Mouse (Mus musculus): Measurements from ENCODE around the gene Fam160a1. TPM values are rescaled to one million over a fixed set of nuclear protein-coding genes. Genes with fewer than 3 reads are reported as not detected.

Gene Fam160a1
- not detected in 2 replicates for polyA plus RNA-seq (2012)

GRCm38 (mm10) chr3:85817191-85817590 lies at the start of gene Fam160a1:
Fam160a1 (minus strand) TSS chr3:85817291.
- TF ChIP-seq GATA1 (IDR thresholded peaks at IDR 0.05; ENCODE audit: low read length) = no peak

DNA sequence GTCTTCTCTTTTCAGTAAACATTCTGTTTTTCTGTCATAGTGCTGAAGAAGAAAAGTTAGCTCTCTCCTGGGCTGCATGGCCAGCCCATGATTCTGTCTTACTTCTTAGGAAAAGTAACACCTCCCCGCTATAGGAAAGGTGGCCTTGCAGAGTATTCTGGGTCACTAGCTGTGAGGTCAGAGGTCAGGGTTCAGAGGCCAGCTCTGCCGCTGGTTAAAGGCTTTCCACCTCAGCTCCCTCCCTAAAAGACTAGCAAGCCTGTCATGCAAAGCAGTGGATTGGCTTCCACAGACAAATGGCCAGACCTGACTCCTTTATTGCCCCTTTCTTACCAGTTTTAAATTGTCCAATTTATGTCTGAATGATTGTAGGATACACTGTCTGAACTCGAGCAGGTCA lies 46.9 kb upstream of the Fam160a1 start:
- TF ChIP-seq GATA1 (IDR thresholded peaks at IDR 0.05; ENCODE audit: low read length) = no peak

DNA sequence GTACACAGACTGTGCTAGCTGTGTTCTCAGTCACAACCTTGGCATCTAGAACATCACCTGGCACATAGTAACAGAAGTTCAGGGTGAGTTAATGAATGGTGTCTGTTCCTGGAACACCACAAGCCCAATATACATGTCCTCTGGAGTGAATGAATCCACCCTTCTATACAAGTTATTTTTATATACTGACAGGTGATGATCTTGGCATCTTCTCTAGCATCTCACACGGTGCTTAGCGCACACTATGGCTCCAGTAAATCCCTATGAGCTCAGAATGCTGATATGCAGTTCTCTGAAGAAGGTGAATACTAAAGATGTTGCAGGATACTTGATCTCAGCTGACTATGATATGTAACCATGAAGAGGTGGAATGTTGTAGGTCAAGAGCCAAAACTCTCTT lies 45.8 kb upstream of the Fam160a1 start:
- no peak for TF ChIP-seq GATA1 (IDR thresholded peaks at IDR 0.05; ENCODE audit: low read length)

GRCm38 (mm10) chr3:85860996-85861395 lies 43.9 kb upstream of the Fam160a1 start:
- TF ChIP-seq GATA1 (IDR thresholded peaks at IDR 0.05; ENCODE audit: low read length) = no peak

- no peak for TF ChIP-seq GATA1 (IDR thresholded peaks at IDR 0.05; ENCODE audit: low read length)
Observed at GRCm38 (mm10) chr3:85859311-85859710, 42.2 kb upstream of the Fam160a1 start.

DNA sequence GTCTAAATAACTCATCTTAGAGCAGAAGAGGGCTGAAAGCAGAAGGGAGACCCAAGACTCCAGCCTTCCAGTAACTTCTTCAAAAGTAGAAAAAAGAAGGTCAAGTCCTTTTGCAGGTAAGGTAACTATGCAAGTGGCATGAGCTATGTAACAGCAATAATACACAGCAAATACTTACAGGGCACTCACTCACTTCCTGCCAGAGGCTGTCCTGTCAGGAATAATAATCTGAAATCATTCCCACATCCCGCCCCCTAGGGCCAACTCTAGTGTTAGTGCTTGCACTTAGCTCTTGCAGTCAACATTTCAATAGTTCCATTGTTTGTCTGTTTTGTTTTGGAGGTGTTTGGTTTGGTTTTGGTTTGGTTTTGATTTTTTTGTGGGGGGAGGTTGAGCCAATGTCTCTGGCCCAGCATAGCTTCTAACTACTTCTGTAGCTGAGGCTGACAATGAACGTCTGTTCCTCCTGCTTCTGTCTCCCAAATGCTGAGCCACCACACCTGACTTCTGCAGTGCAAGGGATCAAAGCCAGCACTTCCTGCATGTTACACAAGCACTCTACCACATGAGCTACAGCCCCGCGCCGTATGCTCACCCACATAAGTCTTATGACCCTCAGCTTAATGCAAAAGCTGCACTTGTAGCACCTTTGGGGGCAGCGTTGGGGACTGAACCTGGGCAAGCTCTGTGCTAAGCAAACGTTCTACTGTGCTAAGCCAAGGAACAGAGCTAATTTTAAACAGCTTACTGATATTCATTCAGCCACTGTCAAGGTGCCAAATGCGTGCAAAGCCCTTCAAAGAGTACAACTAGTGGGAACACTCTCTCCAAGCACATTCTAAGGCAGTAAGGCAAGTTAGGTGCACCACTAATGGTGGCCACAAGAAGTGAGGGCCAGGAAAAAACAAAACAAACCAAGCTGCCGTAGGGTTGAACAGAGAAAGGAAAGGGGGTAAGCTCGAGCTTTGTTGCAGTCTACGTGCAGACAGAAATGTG lies 41.3 kb upstream of the Fam160a1 start:
- TF ChIP-seq GATA1 (IDR thresholded peaks at IDR 0.05; ENCODE audit: low read length) = no peak

DNA sequence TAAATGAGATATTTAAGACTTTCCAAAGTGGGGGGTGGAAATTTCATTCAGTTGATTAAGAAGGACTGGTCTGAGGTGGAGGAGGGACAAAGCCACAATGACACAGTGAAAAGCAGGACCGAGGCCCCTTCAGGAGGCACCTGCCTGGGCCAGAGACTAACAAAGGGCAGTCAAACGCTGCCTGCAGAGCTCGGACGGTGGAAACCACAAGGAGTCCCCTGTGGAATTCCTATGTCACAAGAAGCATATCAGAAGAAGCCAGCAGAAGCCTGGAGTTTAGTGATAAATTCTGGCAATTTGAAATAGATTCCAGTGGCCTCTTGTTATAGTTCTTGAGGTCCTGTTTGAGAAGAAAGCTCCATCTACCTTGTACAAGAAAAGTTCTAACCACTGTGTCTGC lies 40.0 kb upstream of the Fam160a1 start:
- TF ChIP-seq GATA1 (IDR thresholded peaks at IDR 0.05; ENCODE audit: low read length) = no peak

DNA sequence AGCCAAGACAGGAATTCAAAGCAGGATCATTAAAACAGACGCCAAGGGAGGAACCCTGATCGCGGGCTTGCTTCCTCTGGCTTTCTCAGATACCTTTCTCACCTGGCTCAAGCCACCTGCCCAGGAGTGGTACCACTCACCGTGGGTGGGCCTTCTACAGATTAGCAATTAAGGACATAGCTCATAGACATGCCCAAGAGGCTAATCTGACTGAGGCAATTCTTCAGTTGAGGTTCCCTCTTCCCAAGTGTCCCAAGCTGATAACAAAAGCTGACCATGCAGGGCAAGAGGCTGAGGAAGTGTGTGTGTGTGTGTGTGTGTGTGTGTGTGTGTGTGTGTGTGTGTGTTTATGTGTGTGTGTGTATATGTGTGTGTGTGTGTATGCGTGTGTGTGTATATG lies 38.9 kb upstream of the Fam160a1 start:
- no peak for TF ChIP-seq GATA1 (IDR thresholded peaks at IDR 0.05; ENCODE audit: low read length)

DNA sequence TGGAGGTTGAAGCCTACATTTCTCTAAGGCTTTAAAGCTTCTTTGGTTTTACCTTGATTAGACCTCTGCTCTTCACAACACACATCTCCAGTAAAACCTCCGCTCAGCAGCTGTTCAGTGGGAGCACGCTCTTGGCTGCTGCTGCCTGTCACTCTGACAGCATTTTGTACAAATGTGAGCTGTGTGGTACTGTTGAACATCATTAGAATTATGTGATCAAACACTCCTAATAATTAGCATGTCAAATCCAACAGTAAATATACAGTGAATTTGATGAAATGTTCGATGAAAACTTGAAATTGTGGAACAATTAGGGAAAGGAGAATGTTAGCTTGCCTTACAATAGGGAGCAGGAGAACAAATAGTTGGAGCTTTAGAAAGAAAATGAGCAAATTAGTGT lies 38.0 kb upstream of the Fam160a1 start:
- TF ChIP-seq GATA1 (IDR thresholded peaks at IDR 0.05; ENCODE audit: low read length) = no peak

GRCm38 (mm10) chr3:85854143-85854542 lies 37.1 kb upstream of the Fam160a1 start:
- no peak for TF ChIP-seq GATA1 (IDR thresholded peaks at IDR 0.05; ENCODE audit: low read length)

DNA sequence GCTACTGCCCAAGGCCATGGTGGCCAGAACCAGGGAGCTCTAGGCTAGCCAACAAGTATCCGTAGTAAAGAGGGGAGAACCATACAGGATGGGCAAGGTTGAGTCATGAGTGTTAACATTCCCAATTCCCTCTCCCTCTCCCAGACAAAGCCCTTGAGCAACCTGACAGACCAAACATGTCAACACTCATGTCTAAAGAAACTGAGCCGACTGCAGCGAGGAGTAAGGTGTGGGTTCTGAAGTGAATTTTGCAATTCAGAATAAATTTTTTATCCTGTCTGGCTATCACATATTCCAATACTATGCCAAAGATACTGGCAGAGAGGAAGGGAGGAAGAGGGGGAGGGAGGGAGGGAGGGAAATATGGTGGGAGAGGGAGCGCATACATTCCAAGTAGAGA lies 36.6 kb upstream of the Fam160a1 start:
- no peak for TF ChIP-seq GATA1 (IDR thresholded peaks at IDR 0.05; ENCODE audit: low read length)

- no peak for TF ChIP-seq GATA1 (IDR thresholded peaks at IDR 0.05; ENCODE audit: low read length)
Observed at GRCm38 (mm10) chr3:85850079-85850478, 33.0 kb upstream of the Fam160a1 start.

DNA sequence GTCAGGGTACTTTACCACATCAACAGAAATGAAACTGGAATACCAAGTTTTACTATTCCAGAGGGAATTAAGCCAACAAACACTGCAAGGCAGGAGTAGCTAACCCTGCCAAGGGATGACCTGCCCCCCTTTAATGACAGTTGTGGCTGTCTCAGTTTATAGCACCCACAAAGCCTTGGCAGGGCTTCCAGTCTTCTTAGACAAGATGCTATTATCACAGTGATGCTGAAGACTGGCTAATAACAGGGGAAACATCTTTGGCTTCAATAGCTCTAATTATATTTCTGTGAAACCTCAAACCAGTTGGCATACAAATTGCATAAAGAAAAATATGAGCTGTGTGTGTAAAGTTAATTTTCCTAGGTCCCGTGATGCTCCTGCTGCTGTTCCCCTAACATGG lies 29.2 kb upstream of the Fam160a1 start:
- TF ChIP-seq GATA1 (IDR thresholded peaks at IDR 0.05; ENCODE audit: low read length) = no peak

- no peak for TF ChIP-seq GATA1 (IDR thresholded peaks at IDR 0.05; ENCODE audit: low read length)
Observed at GRCm38 (mm10) chr3:85845341-85845740, 28.2 kb upstream of the Fam160a1 start.

GRCm38 (mm10) chr3:85842881-85843218 lies 25.8 kb upstream of the Fam160a1 start:
- TF ChIP-seq GATA1 (IDR thresholded peaks at IDR 0.05; ENCODE audit: low read length) = no peak

GRCm38 (mm10) chr3:85842177-85842880 lies 25.2 kb upstream of the Fam160a1 start:
- TF ChIP-seq GATA1 (IDR thresholded peaks at IDR 0.05; ENCODE audit: low read length) = no peak
